In the genomic region with DNA sequence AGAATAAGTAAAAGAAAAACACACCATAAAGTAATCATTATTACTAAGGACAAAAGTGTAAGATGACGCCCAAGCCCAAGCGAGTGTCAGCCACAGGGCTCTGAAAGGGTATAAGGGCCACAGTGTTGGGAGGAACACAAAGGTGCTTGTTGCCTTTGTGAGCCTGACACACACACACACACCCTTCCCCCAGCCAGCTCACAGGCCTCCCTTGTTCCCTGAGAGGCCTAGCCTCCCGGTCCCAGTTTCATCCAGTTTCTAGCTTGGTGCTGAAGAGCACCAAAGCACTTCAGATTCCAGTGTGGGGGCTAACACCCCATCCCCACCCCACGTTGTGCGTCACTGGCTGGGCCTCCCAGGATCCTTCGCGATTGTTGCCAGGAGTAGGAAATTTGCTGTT, we compare ENCODE assay signal across 8 mouse cellular contexts. TPM values are rescaled to one million over a fixed set of nuclear protein-coding genes. Genes with fewer than 3 reads are reported as not detected.
DNase-seq lines count a peak whose midpoint lies in the region; ATAC-seq and TF ChIP-seq lines count a peak whose summit lies in the region.

No protein-coding gene starts in this region.

- no peaks in the 10 kb centered on the region for H3K9me3 ChIP-seq in ES-Bruce4 (replicated peaks; ENCODE audit: control insufficient read depth, insufficient read depth, low read length, poor library complexity, severe bottlenecking)
- H3K9me3 ChIP-seq in limb, embryonic 13.5 days = no peaks in the 10 kb centered on the region

- H3K9ac ChIP-seq in ES-Bruce4 (ENCODE audit: low read depth, poor library complexity, severe bottlenecking) = no peak overlapping the region
- no peak overlapping the region for H3K9ac ChIP-seq in limb, embryonic 13.5 days

- TF ChIP-seq POLR2A in ES-Bruce4 (IDR thresholded peaks at IDR 0.05; ENCODE audit: insufficient read depth, low read length) = no peak

- H3K36me3 ChIP-seq in ES-Bruce4 (ENCODE audit: control insufficient read depth, insufficient read depth, low read length, poor library complexity, severe bottlenecking) = no peaks in the 10 kb centered on the region
- no peaks in the 10 kb centered on the region for H3K36me3 ChIP-seq in limb, embryonic 13.5 days

- H3K4me1 ChIP-seq in ES-Bruce4 (ENCODE audit: control insufficient read depth, insufficient read depth, low read length) = peaks cover 5% of the 10 kb centered on the region
- H3K4me1 ChIP-seq in limb, embryonic 13.5 days = peaks cover 27% of the 10 kb centered on the region

- no peak overlapping the region for H3K4me2 ChIP-seq in limb, embryonic 13.5 days (replicated peaks)

- TF ChIP-seq CTCF in ES-Bruce4 (IDR thresholded peaks at IDR 0.05; ENCODE audit: low read depth, low read length) = no peak

- TF ChIP-seq EP300 in ES-Bruce4 (IDR thresholded peaks at IDR 0.05; ENCODE audit: insufficient read depth, low read depth, low read length) = 0 out of 2 replicates have a peak, but pooled peaks have one; percentile 4

- H3K27me3 ChIP-seq in ES-Bruce4 (ENCODE audit: control insufficient read depth, insufficient read depth, low read length, poor library complexity, severe bottlenecking) = no peaks in the 10 kb centered on the region
- H3K27me3 ChIP-seq in limb, embryonic 13.5 days = no peaks in the 10 kb centered on the region

- 34% methylated on average over 7 of the region's 7 CpGs for WGBS in limb, embryonic 13.5 days

- no peak overlapping the region for H3K4me3 ChIP-seq in ES-Bruce4 (ENCODE audit: low read depth, low read length)
- no peak overlapping the region for H3K4me3 ChIP-seq in limb, embryonic 13.5 days

- ATAC-seq in limb, embryonic 13.5 days (ENCODE audit: low FRiP score, low read depth) = no peak
- no peak for ATAC-seq in megakaryocyte progenitor cell, adult 5-6 weeks (replicated peaks; ENCODE audit: poor library complexity)

- H3K27ac ChIP-seq in ES-Bruce4 (ENCODE audit: insufficient read depth, low read length) = no peak overlapping the region
- peak overlapping the region; percentile 49; the same call in 1 of the 2 replicates for H3K27ac ChIP-seq in limb, embryonic 13.5 days

- DNase-seq in cerebellum, adult 11 months = peak; percentile 7
- DNase-seq in cerebellum, adult 8-10 months = no peak
- peak; percentile 11 to 16 for DNase-seq in frontal cortex, postnatal 10 days (ENCODE audit: low spot score in 2 of 2)
- no peak for DNase-seq in gastrocnemius, postnatal 4 days (ENCODE audit: low spot score in 2 of 2)
- no peak for DNase-seq in thymus, postnatal 14 days

RNA-seq across cellular contexts. Expression of gene Depdc1b, which starts 14.7 kb away (rescaled TPM):
- polyA plus RNA-seq in ES-Bruce4 (2011; ENCODE audit: insufficient read depth, insufficient read length, low read depth, missing spikeins) = 15.2 and 16.2 TPM in 2 replicates
- polyA plus RNA-seq in limb, embryonic 13.5 days (2015; fragmentation: Nextera tagmentation; extraction: Ambion mirVana) = 9.7 and 10.8 TPM in 2 replicates
- total RNA-seq in gastrocnemius, postnatal 4 days (2021) = 1 to 10 TPM; 3.6 to 4.2 TPM
- total RNA-seq in megakaryocyte progenitor cell, adult 5-6 weeks (2015) = 26.4 and 31.0 TPM in 2 replicates
- total RNA-seq in megakaryocyte progenitor cell, adult 5-6 weeks (2017) = 22.0 and 28.8 TPM in 2 replicates

Comparison
In these comparisons a context has a peak if more than half of its experiments do, and no peak if none do; other contexts are left out.
1. DNase-seq: peak in cerebellum, adult 11 months (single experiment) and frontal cortex, postnatal 10 days (2 of 2); none in cerebellum, adult 8-10 months (single experiment), gastrocnemius, postnatal 4 days (0 of 2) and thymus, postnatal 14 days (single experiment).
2. RNA of gene Depdc1b, which starts 14.7 kb away (total RNA-seq): 22.0 to 31.0 TPM in megakaryocyte progenitor cell, adult 5-6 weeks; 3.6 to 4.2 TPM in gastrocnemius, postnatal 4 days; every median in the first group is over 4 times any median in the second.